Mouse (Mus musculus) liver, adult 2 months (tissue): ENCODE data around the gene Cdcp2. TPM values are rescaled to one million over a fixed set of nuclear protein-coding genes. Genes with fewer than 3 reads are reported as not detected.

Experiments
- DNase-seq: peaks from one replicate; pipeline ENCODE4 v3.0.0-alpha.2; 2011; ENCODE audit warnings: low read depth, low spot score; ENCODE audit errors: extremely low read depth
- H3K27ac ChIP-seq: fragments of 200-500 bp; replicated peaks from 2 replicates; pipeline ENCODE4 v1.5.1; 2012; ENCODE audit warnings: low read depth, mild to moderate bottlenecking, control low read depth, inconsistent platforms, low read length; ENCODE audit not compliant: insufficient read depth
- H3K27me3 ChIP-seq: fragments of 200-500 bp; 2 replicates; pipeline ENCODE4 v1.6.1; 2012; ENCODE audit warnings: mild to moderate bottlenecking, moderate library complexity, low read length, inconsistent platforms; ENCODE audit not compliant: control insufficient read depth, insufficient read depth
- H3K36me3 ChIP-seq: fragments of 200-500 bp; 2 replicates; pipeline ENCODE4 v1.6.1; 2012; ENCODE audit warnings: low read length, inconsistent platforms; ENCODE audit not compliant: control insufficient read depth, insufficient read depth
- H3K4me1 ChIP-seq: fragments of 200-500 bp; 2 replicates; pipeline ENCODE4 v1.6.1; 2011; ENCODE audit warnings: low read length; ENCODE audit not compliant: control insufficient read depth, insufficient read depth
- H3K4me3 ChIP-seq: fragments of 200-500 bp; 2 replicates; pipeline ENCODE4 v1.5.1; 2011; ENCODE audit warnings: low read depth, mild to moderate bottlenecking, control low read depth, low read length, moderate library complexity; ENCODE audit not compliant: insufficient read depth
- H3K79me2 ChIP-seq: fragments of 200-500 bp; 2 replicates; pipeline ENCODE4 v1.6.1; 2012; ENCODE audit warnings: inconsistent platforms, mild to moderate bottlenecking, low read length, moderate library complexity; ENCODE audit not compliant: control insufficient read depth, insufficient read depth
- H3K9ac ChIP-seq: fragments of 200-500 bp; 2 replicates; pipeline ENCODE4 v1.6.1; 2012; ENCODE audit warnings: low read depth, mild to moderate bottlenecking, control low read depth, inconsistent platforms, low read length
- CTCF ChIP-seq: fragments of 200-500 bp; IDR thresholded peaks from 2 replicates; pipeline ENCODE4 v1.5.1; 2011; ENCODE audit warnings: low read depth, low read length, control low read depth
- POLR2A ChIP-seq: fragments of 200-500 bp; IDR thresholded peaks from 2 replicates; pipeline ENCODE4 v1.6.1; 2011; ENCODE audit warnings: low read length, control low read depth; ENCODE audit not compliant: insufficient read depth; ENCODE audit errors: extremely low read depth
- WGBS: fragments of 180-500 bp; shearing (Covaris S2); methylation state at CpG from one replicate; pipeline ENCODE4 v1.1.7; 2018; 5-methylcytosine and 5-hydroxymethylcytosine counted together
- polyA plus RNA-seq: library from polyadenylated mRNA; depleted of rRNA; stranded (reverse); fragments of >200 nt; gene quantifications from 2 replicates; pipeline ENCODE4 v1.2.3, GENCODE M21; 2012
- total RNA-seq: library from RNA; depleted of rRNA; stranded (reverse); fragments of >200 nt; gene quantifications from 2 replicates; pipeline ENCODE4 v1.2.3, GENCODE M21; 2014

Cdcp2 gene
- total and polyA plus RNA-seq, 2 experiments = not detected

DNA sequence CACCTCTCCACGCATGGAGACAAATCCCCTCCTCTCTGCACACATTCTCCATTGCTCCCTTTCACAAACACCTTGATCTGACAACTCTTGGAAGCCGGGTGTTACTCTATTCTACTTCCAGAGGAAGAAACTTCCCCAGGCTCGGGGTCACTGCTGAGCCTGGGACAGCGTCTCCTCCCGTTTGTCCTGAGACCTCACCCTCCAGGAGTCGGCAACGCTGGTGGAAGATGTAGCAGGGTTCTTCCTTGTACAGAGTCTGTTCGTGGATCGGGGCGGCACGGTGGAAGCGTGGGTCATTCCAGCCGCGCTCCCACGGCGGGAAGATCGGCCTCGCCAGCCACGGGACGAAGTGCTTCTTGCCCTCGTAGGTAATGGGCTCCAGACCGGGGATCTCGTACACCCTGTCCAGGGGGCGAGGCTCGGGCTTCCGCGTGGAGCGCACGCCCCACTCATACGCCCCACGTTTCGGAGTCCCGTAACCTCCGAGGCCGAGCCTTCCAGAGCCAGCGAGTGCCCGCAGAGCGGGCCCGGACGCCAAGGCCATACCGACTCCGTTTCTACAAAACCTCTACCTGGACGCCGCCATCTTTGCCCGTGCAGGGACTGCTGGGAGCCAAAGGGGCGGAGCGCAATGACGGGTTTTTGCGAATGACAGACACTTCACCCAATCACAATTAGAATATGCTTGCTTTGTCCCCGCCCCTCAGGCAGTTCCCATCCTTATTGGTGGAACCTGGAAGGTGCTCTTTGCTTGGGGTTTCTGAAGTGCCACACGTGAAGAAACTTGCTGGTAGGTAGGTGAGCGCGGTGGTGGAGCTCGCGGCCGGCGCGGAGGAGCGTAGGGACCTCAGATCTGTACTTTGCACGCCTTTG, 30.2 kb upstream of the Cdcp2 start, which contains the start of the genes Mrpl37 and Cyb5rl:
Gene Mrpl37 (minus strand): TSS at position 617 of the 873 bp plus-strand sequence.
Gene Cyb5rl (plus strand): TSS at position 737 of the 873 bp plus-strand sequence.
- peak within 1 kb of the TSS; percentile 71 for H3K27ac ChIP-seq
- peak within 1 kb of the TSS; percentile 79 for H3K4me3 ChIP-seq
- peak within 1 kb of the TSS; percentile 86 for H3K9ac ChIP-seq
- H3K4me1 ChIP-seq = peaks cover 5% of the 10 kb centered on the region; the same call in 1 of the 2 replicates
- TF ChIP-seq POLR2A (peak; percentile 95), CTCF (0 out of 2 replicates have a peak, but pooled peaks have one; percentile 7)
- DNase-seq = peak; percentile 94
- peaks cover 5% of the 10 kb centered on the region; the same call in 1 of the 2 replicates for H3K79me2 ChIP-seq
- H3K36me3 ChIP-seq = peaks cover 6% of the 10 kb centered on the region
- WGBS = under 1% methylated on average over 60 of the region's 60 CpGs
- no peaks in the 10 kb centered on the region for H3K27me3 ChIP-seq

DNA sequence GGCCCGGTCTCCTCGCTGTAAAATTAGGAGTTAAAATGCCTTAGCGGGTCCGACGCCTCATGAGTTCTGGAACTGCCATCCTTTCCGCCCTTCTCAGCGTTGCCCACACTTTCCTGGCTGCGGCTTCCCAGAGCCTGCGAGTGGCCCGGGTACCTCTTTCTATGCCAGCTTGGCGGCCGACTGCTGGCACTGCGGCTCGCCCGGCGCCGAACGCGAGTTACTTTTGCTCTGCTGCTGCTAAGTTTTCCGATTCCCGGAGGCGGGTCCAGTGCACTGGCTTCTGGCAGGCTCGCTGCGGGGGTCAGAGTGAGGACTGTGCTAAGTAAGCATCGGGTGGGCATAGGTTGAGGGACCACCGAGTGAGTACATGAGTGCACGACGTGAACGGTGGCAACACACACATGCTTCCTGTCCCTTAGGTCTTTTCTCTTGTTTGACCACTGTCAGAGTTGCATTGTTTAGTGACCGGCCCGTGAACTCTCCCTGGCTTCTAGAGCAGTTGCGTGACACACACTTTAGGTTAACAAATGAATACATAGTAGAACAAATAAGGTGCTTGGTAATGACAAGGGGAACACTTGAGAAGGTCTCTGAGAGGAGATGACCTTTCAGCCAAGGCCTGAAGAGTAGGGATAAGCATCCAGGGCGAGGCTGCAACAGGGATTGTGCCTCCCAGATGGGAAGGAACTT, 29.4 kb upstream of the Cdcp2 start:
- peak overlapping the region; percentile 70 for H3K9ac ChIP-seq
- H3K4me3 ChIP-seq = peak overlapping the region; percentile 73
- no peaks in the 10 kb centered on the region for H3K27me3 ChIP-seq
- peak overlapping the region; percentile 71 for H3K27ac ChIP-seq
- peaks cover under 1% of the 10 kb centered on the region; the same call in 1 of the 2 replicates for H3K36me3 ChIP-seq
- peaks cover 5% of the 10 kb centered on the region; the same call in 1 of the 2 replicates for H3K79me2 ChIP-seq
- WGBS = 3% methylated on average over 33 of the region's 33 CpGs
- TF ChIP-seq POLR2A (no peak), CTCF (0 out of 2 replicates have a peak, but pooled peaks have one; percentile 12)
- peak; percentile 38 for DNase-seq
- peaks cover 5% of the 10 kb centered on the region; the same call in 1 of the 2 replicates for H3K4me1 ChIP-seq

DNA sequence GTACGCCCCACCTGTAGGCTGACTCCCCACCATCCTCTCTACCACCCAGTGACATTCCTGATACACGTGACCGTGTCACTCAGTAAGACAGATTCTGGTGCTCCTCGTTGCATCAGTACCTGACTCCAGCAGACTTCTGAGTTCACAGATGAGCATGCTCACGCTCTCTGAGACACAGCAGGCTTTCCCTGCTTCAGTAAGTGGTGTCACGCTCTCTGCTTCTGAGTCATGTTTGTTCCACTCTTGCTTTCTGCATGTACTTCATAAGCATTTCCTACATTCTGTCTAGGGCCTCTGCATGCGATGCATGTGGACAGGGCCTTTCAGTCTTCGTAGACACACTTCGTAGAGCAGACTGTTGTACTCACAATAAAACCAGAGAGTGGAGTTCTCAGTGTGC, 24.3 kb upstream of the Cdcp2 start:
- Histone ChIP-seq H3K27ac (no peak overlapping the region), H3K27me3 (no peaks in the 10 kb centered on the region), H3K79me2 (no peaks in the 10 kb centered on the region), H3K4me1 (no peaks in the 10 kb centered on the region; the same call in 1 of the 2 replicates), H3K36me3 (no peaks in the 10 kb centered on the region), H3K9ac (no peak overlapping the region), H3K4me3 (no peak overlapping the region)
- 96% methylated on average over 9 of the region's 9 CpGs for WGBS
- no peak for DNase-seq
- TF ChIP-seq CTCF (no peak), POLR2A (no peak)

DNA sequence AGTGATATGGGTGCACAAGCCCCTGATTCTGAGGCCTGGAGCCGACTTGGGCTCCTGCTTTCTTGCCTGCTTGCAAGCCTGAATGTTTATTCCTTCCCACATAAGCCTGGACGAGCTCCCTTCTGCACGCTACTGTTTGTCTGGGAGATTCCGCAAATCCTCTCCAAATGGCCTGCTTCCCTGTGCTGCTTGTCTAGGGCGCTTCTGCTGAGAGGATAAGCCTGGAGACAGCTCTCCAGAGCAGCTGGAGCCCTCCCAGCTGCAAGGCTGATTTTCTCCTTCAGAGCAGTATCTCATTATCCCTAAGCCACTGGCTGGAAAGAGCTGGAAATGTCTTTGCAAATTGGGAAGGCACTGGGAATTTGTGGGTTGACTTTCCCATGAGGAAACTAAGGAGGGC, 21.2 kb upstream of the Cdcp2 start:
- no peaks in the 10 kb centered on the region for H3K36me3 ChIP-seq
- H3K27me3 ChIP-seq = no peaks in the 10 kb centered on the region
- no peak for DNase-seq
- H3K79me2 ChIP-seq = no peaks in the 10 kb centered on the region
- TF ChIP-seq POLR2A = no peak
- no peak for TF ChIP-seq CTCF
- H3K9ac ChIP-seq = no peak overlapping the region
- H3K4me3 ChIP-seq = no peak overlapping the region
- no peak overlapping the region for H3K27ac ChIP-seq
- H3K4me1 ChIP-seq = no peaks in the 10 kb centered on the region
- WGBS = 85% methylated on average over 5 of the region's 5 CpGs

DNA sequence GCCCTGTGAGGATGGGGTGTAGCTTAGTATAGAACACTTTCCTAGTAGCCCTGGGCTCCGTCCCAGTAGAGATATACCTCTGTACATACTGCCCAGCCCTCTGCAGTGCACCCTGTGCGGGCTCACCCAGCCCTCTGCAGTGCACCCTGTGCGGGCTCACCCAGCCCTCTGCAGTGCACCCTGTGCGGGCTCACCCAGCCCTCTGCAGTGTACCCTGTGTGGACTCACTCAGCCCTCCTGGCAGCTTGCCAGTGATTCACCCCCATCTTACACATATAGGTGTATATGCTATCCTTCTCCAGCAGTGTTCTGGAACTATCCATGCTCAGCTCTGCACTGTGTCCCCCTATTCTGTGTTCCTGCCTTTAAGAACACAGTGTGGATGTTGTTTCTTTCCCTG, 17.8 kb upstream of the Cdcp2 start:
- H3K27me3 ChIP-seq = no peaks in the 10 kb centered on the region
- no peak overlapping the region for H3K9ac ChIP-seq
- H3K27ac ChIP-seq = no peak overlapping the region
- WGBS = 96% methylated on average over 4 of the region's 4 CpGs
- no peaks in the 10 kb centered on the region for H3K4me1 ChIP-seq
- no peaks in the 10 kb centered on the region for H3K79me2 ChIP-seq
- TF ChIP-seq CTCF (no peak), POLR2A (no peak)
- no peak for DNase-seq
- no peak overlapping the region for H3K4me3 ChIP-seq
- H3K36me3 ChIP-seq = no peaks in the 10 kb centered on the region
